8 mouse cellular contexts compared by ENCODE assay signal in genomic region chr15:103183135-103183534, GRCm38 (mm10). TPM values are rescaled to one million over a fixed set of nuclear protein-coding genes. Genes with fewer than 3 reads are reported as not detected.
DNase-seq lines count a peak whose midpoint lies in the region; ATAC-seq and TF ChIP-seq lines count a peak whose summit lies in the region.

No protein-coding gene starts in this region.

- peak; percentile 39 for ATAC-seq in forebrain, embryonic 13.5 days
- 0 out of 2 replicates have a peak, but pooled peaks have one; percentile 43 for ATAC-seq in hindbrain, embryonic 14.5 days (ENCODE audit: low FRiP score)
- ATAC-seq in midbrain, embryonic 16.5 days, result peak; percentile 19; the same call in 1 of the 2 replicates
- ATAC-seq in stomach, postnatal 0 days (ENCODE audit: low FRiP score, low TSS enrichment), result peak; percentile 53; the same call in 1 of the 2 replicates

- TF ChIP-seq EP300 in stomach, postnatal 0 days (optimal IDR thresholded peaks at IDR 0.05), result no peak

- TF ChIP-seq CTCF in bone marrow, adult 2 months (IDR thresholded peaks at IDR 0.05; ENCODE audit: control insufficient read depth, insufficient read depth, low read length), result peak; percentile 40; the same call in 1 of the 2 replicates
- peak; percentile 81 for TF ChIP-seq CTCF in stomach, postnatal 0 days (IDR thresholded peaks at IDR 0.05; ENCODE audit: low read depth)

- no peak overlapping the region for H3K9ac ChIP-seq in forebrain, embryonic 13.5 days
- no peak overlapping the region for H3K9ac ChIP-seq in hindbrain, embryonic 14.5 days
- H3K9ac ChIP-seq in midbrain, embryonic 16.5 days (ENCODE audit: low read depth, low read length), result peak overlapping the region; percentile 33; the same call in 1 of the 2 replicates
- H3K9ac ChIP-seq in stomach, postnatal 0 days (ENCODE audit: low read length), result no peak overlapping the region

- TF ChIP-seq POLR2A in bone marrow, adult 2 months (IDR thresholded peaks at IDR 0.05; ENCODE audit: borderline replicate concordance, control insufficient read depth, low read depth, low read length), result no peak

- no peak overlapping the region for H3K27ac ChIP-seq in bone marrow, adult 2 months (ENCODE audit: control insufficient read depth, insufficient read depth, low read depth, low read length, poor library complexity)
- H3K27ac ChIP-seq in forebrain, embryonic 13.5 days, result no peak overlapping the region
- H3K27ac ChIP-seq in hindbrain, embryonic 14.5 days, result no peak overlapping the region
- H3K27ac ChIP-seq in midbrain, embryonic 16.5 days (ENCODE audit: low read length), result no peak overlapping the region
- no peak overlapping the region for H3K27ac ChIP-seq in stomach, postnatal 0 days (replicated peaks)

- no peak overlapping the region for H3K4me3 ChIP-seq in bone marrow, adult 2 months (replicated peaks; ENCODE audit: control insufficient read depth, low read depth, low read length)
- peak overlapping the region; percentile 21 for H3K4me3 ChIP-seq in forebrain, embryonic 13.5 days
- peak overlapping the region; percentile 16; the same call in 1 of the 2 replicates for H3K4me3 ChIP-seq in hindbrain, embryonic 14.5 days (replicated peaks; ENCODE audit: low read length)
- no peak overlapping the region for H3K4me3 ChIP-seq in midbrain, embryonic 16.5 days (ENCODE audit: low read depth, low read length)
- H3K4me3 ChIP-seq in stomach, postnatal 0 days (ENCODE audit: low read depth, low read length), result peak overlapping the region; percentile 23; the same call in 1 of the 2 replicates

- WGBS in bone marrow, adult 2 months, result 3% methylated on average over 21 of the region's 21 CpGs
- 1% methylated on average over 21 of the region's 21 CpGs for WGBS in forebrain, embryonic 13.5 days
- under 1% methylated on average over 21 of the region's 21 CpGs for WGBS in hindbrain, embryonic 14.5 days
- WGBS in midbrain, embryonic 16.5 days, result under 1% methylated on average over 21 of the region's 21 CpGs
- 2% methylated on average over 21 of the region's 21 CpGs for WGBS in stomach, postnatal 0 days

- peak overlapping the region; percentile 52 for H3K4me2 ChIP-seq in forebrain, embryonic 13.5 days
- peak overlapping the region; percentile 50 for H3K4me2 ChIP-seq in hindbrain, embryonic 14.5 days (replicated peaks)
- peak overlapping the region; percentile 55 for H3K4me2 ChIP-seq in midbrain, embryonic 16.5 days (ENCODE audit: low read length)
- H3K4me2 ChIP-seq in stomach, postnatal 0 days (replicated peaks; ENCODE audit: low read depth), result peak overlapping the region; percentile 76

- no peaks in the 10 kb centered on the region for H3K9me3 ChIP-seq in forebrain, embryonic 13.5 days (replicated peaks)
- H3K9me3 ChIP-seq in hindbrain, embryonic 14.5 days (ENCODE audit: control insufficient read depth, low read length), result no peaks in the 10 kb centered on the region
- H3K9me3 ChIP-seq in midbrain, embryonic 16.5 days (replicated peaks; ENCODE audit: control insufficient read depth, low read length, poor library complexity, severe bottlenecking), result no peaks in the 10 kb centered on the region
- no peaks in the 10 kb centered on the region for H3K9me3 ChIP-seq in stomach, postnatal 0 days (ENCODE audit: control insufficient read depth, low read length)

- no peaks in the 10 kb centered on the region; the same call in 1 of the 2 replicates for H3K36me3 ChIP-seq in forebrain, embryonic 13.5 days (ENCODE audit: poor library complexity, severe bottlenecking)
- H3K36me3 ChIP-seq in hindbrain, embryonic 14.5 days (replicated peaks; ENCODE audit: control insufficient read depth, insufficient read depth), result no peaks in the 10 kb centered on the region
- H3K36me3 ChIP-seq in midbrain, embryonic 16.5 days (ENCODE audit: control insufficient read depth, insufficient read depth, low read length), result no peaks in the 10 kb centered on the region
- H3K36me3 ChIP-seq in stomach, postnatal 0 days (ENCODE audit: control insufficient read depth, insufficient read depth, low read length), result no peaks in the 10 kb centered on the region

- DNase-seq in left cerebral cortex, adult 18-20 months (ENCODE audit: low spot score in 2 of 2), result peak; percentile 47 to 62
- no peak for DNase-seq in left cerebral cortex, adult 11 months (ENCODE audit: low spot score)
- peak; percentile 72 for DNase-seq in hindbrain, embryonic 14.5 days (ENCODE audit: low spot score)
- DNase-seq in liver, result peak; percentile 70
- DNase-seq in stomach, postnatal 0 days (ENCODE audit: low spot score), result peak; percentile 79

- no peaks in the 10 kb centered on the region; the same call in 1 of the 2 replicates for H3K4me1 ChIP-seq in bone marrow, adult 2 months (ENCODE audit: control insufficient read depth, insufficient read depth, low read length)
- H3K4me1 ChIP-seq in forebrain, embryonic 13.5 days, result peaks cover 14% of the 10 kb centered on the region
- H3K4me1 ChIP-seq in hindbrain, embryonic 14.5 days (replicated peaks; ENCODE audit: control insufficient read depth, insufficient read depth, low read length), result peaks cover 15% of the 10 kb centered on the region
- peaks cover 9% of the 10 kb centered on the region for H3K4me1 ChIP-seq in midbrain, embryonic 16.5 days (ENCODE audit: control insufficient read depth, insufficient read depth, low read length)
- H3K4me1 ChIP-seq in stomach, postnatal 0 days (replicated peaks; ENCODE audit: control insufficient read depth, insufficient read depth), result peaks cover 5% of the 10 kb centered on the region; the same call in 1 of the 2 replicates

- H3K27me3 ChIP-seq in forebrain, embryonic 13.5 days, result peaks cover 65% of the 10 kb centered on the region
- peaks cover 51% of the 10 kb centered on the region for H3K27me3 ChIP-seq in hindbrain, embryonic 14.5 days (ENCODE audit: control insufficient read depth, insufficient read depth, low read length)
- H3K27me3 ChIP-seq in midbrain, embryonic 16.5 days (ENCODE audit: control insufficient read depth, insufficient read depth, low read depth, low read length), result peaks cover 38% of the 10 kb centered on the region
- no peaks in the 10 kb centered on the region; the same call in 1 of the 2 replicates for H3K27me3 ChIP-seq in stomach, postnatal 0 days (ENCODE audit: control insufficient read depth, insufficient read depth, low read length)

RNA-seq across cellular contexts. Expression of gene Smug1, which starts 16.2 kb away (rescaled TPM):
- total RNA-seq in left cerebral cortex, adult 18-20 months (2021), result 10 to 100 TPM; 21.8 to 22.6 TPM
- polyA plus RNA-seq in bone marrow, adult 2 months (2011; ENCODE audit: insufficient read depth, insufficient read length, low replicate concordance, missing spikeins), result 3.0 and 3.9 TPM in 2 replicates
- 24.4 and 27.3 TPM in 2 replicates for polyA plus RNA-seq in forebrain, embryonic 13.5 days (2015; fragmentation: Nextera tagmentation; extraction: Ambion mirVana)
- 37.6 and 40.8 TPM in 2 replicates for polyA plus RNA-seq in hindbrain, embryonic 14.5 days (2014; fragmentation: Nextera tagmentation; extraction: Ambion mirVana)
- 24.3 and 25.5 TPM in 2 replicates for polyA plus RNA-seq in midbrain, embryonic 16.5 days (2015; fragmentation: Nextera tagmentation; extraction: Ambion mirVana)
- 10.6 and 11.2 TPM in 2 replicates for polyA plus RNA-seq in stomach, postnatal 0 days (2015; fragmentation: Nextera tagmentation; extraction: Ambion mirVana)

RNA-seq across cellular contexts. Expression of gene Cbx5, which starts 56.5 kb away (rescaled TPM):
- 100 to 1,000 TPM; 181 to 182 TPM for total RNA-seq in left cerebral cortex, adult 18-20 months (2021)
- polyA plus RNA-seq in bone marrow, adult 2 months (2011; ENCODE audit: insufficient read depth, insufficient read length, low replicate concordance, missing spikeins), result 178 and 226 TPM in 2 replicates
- polyA plus RNA-seq in forebrain, embryonic 13.5 days (2015; fragmentation: Nextera tagmentation; extraction: Ambion mirVana), result 161 and 174 TPM in 2 replicates
- polyA plus RNA-seq in hindbrain, embryonic 14.5 days (2014; fragmentation: Nextera tagmentation; extraction: Ambion mirVana), result 153 and 171 TPM in 2 replicates
- 139 and 151 TPM in 2 replicates for polyA plus RNA-seq in midbrain, embryonic 16.5 days (2015; fragmentation: Nextera tagmentation; extraction: Ambion mirVana)
- 23.0 and 26.8 TPM in 2 replicates for polyA plus RNA-seq in stomach, postnatal 0 days (2015; fragmentation: Nextera tagmentation; extraction: Ambion mirVana)

RNA-seq across cellular contexts. Expression of gene Hnrnpa1, which starts 57.1 kb away (rescaled TPM):
- total RNA-seq in left cerebral cortex, adult 18-20 months (2021), result 100 to 1,000 TPM; 232 to 268 TPM
- 406 and 641 TPM in 2 replicates for polyA plus RNA-seq in bone marrow, adult 2 months (2011; ENCODE audit: insufficient read depth, insufficient read length, low replicate concordance, missing spikeins)
- 1,312 and 1,385 TPM in 2 replicates for polyA plus RNA-seq in forebrain, embryonic 13.5 days (2015; fragmentation: Nextera tagmentation; extraction: Ambion mirVana)
- 526 and 623 TPM in 2 replicates for polyA plus RNA-seq in hindbrain, embryonic 14.5 days (2014; fragmentation: Nextera tagmentation; extraction: Ambion mirVana)
- polyA plus RNA-seq in midbrain, embryonic 16.5 days (2015; fragmentation: Nextera tagmentation; extraction: Ambion mirVana), result 630 and 680 TPM in 2 replicates
- polyA plus RNA-seq in stomach, postnatal 0 days (2015; fragmentation: Nextera tagmentation; extraction: Ambion mirVana), result 236 and 251 TPM in 2 replicates

Comparison
In these comparisons a context has a peak if more than half of its experiments do, and no peak if none do; other contexts are left out.
1. H3K4me3 ChIP-seq: peak in forebrain, embryonic 13.5 days (single experiment), hindbrain, embryonic 14.5 days (single experiment) and stomach, postnatal 0 days (single experiment); none in bone marrow, adult 2 months (single experiment) and midbrain, embryonic 16.5 days (single experiment).
2. Peak in every context shown above with its lines, with median percentiles within 50 percentile points of each other: ATAC-seq and H3K4me2 ChIP-seq.